Mouse (Mus musculus) heart, postnatal 0 days (tissue): ENCODE data around the gene Map4k3.

Experiments
- CTCF ChIP-seq: IDR thresholded peaks from 2 replicates; pipeline ENCODE4 v1.5.1; 2016; ENCODE audit warnings: antibody characterized with exemption, control low read depth, low read depth
- EP300 ChIP-seq: IDR thresholded peaks from 2 replicates; pipeline ENCODE4 v1.6.1; 2016; ENCODE audit warnings: antibody characterized with exemption, low read depth

DNA sequence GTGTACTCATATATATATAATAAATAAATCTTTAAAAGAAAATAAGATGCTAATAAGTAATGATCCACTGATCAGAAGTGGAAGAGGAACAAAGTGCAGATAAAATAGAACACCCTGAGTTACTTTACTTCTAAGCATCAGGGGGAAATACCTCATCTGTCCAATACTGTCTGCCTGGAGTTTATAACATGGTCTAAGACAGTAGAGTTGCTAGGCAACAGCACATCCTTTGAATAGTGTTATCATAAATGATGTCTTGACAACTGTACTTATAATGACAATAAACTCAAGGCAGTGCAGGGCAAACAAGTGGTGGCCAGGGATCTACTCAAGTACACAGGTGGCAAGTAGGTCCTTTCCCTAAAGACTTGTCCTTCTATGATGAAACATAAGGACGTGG, 57.9 kb downstream of the Map4k3 start:
- TF ChIP-seq CTCF (no peak), EP300 (no peak)
